Mouse (Mus musculus) G1E-ER4 (cell line): ENCODE measurements at regions not wholly inside any gene's neighbourhood (a gene's known extent, or its start where the extent isn't known, plus 50 kb on each side); places are given as distances from the start of the nearest gene placed in this dataset.

Experiments
- GATA1 ChIP-seq: IDR thresholded peaks from one replicate; pipeline ENCODE4 v1.8.0; 2012; ENCODE audit warnings: low read length, inconsistent platforms

GRCm38 (mm10) chr9:61620105-61620504 lies 247.9 kb downstream of the Tle3 start:
- TF ChIP-seq GATA1: no peak

GRCm38 (mm10) chr9:61618510-61619249 lies 246.5 kb downstream of the Tle3 start:
- TF ChIP-seq GATA1: no peak

- no peak for TF ChIP-seq GATA1
Observed at GRCm38 (mm10) chr9:61617979-61618378, 245.8 kb downstream of the Tle3 start.

GRCm38 (mm10) chr9:61615556-61615955 lies 243.4 kb downstream of the Tle3 start:
- no peak for TF ChIP-seq GATA1

GRCm38 (mm10) chr9:61607576-61607975 lies 235.4 kb downstream of the Tle3 start:
- no peak for TF ChIP-seq GATA1

GRCm38 (mm10) chr9:61602353-61602978 lies 230.3 kb downstream of the Tle3 start:
- TF ChIP-seq GATA1: no peak

GRCm38 (mm10) chr9:61601911-61602310 lies 229.7 kb downstream of the Tle3 start:
- TF ChIP-seq GATA1: no peak

GRCm38 (mm10) chr9:61597287-61597686 lies 225.1 kb downstream of the Tle3 start:
- TF ChIP-seq GATA1: no peak

- TF ChIP-seq GATA1: no peak
Observed at GRCm38 (mm10) chr9:61596410-61597108, 224.4 kb downstream of the Tle3 start.

GRCm38 (mm10) chr9:61595170-61595967 lies 223.2 kb downstream of the Tle3 start:
- no peak for TF ChIP-seq GATA1

- TF ChIP-seq GATA1: no peak
Observed at GRCm38 (mm10) chr9:61593991-61594390, 221.8 kb downstream of the Tle3 start.

- no peak for TF ChIP-seq GATA1
Observed at GRCm38 (mm10) chr9:61589727-61590299, 217.6 kb downstream of the Tle3 start.

GRCm38 (mm10) chr9:61583281-61584072 lies 211.3 kb downstream of the Tle3 start:
- TF ChIP-seq GATA1: no peak

- no peak for TF ChIP-seq GATA1
Observed at GRCm38 (mm10) chr9:61581046-61581445, 208.9 kb downstream of the Tle3 start.

- TF ChIP-seq GATA1: no peak
Observed at GRCm38 (mm10) chr9:61578255-61578654, 206.1 kb downstream of the Tle3 start.
